Mouse (Mus musculus) spleen, adult 2 months (tissue): ENCODE results near the gene Vti1a.

Experiments used
- CTCF ChIP-seq: fragments of 200-500 bp; IDR thresholded peaks from 2 replicates; pipeline ENCODE4 v1.5.1; 2011; ENCODE audit warnings: mild to moderate bottlenecking, inconsistent platforms; ENCODE audit not compliant: insufficient read depth, insufficient read length, insufficient replicate concordance; ENCODE audit errors: extremely low read depth
- POLR2A ChIP-seq: fragments of 200-500 bp; IDR thresholded peaks from 2 replicates; pipeline ENCODE4 v1.6.1; 2011; ENCODE audit warnings: low read depth, low read length, inconsistent platforms

- no peak for TF ChIP-seq POLR2A
- TF ChIP-seq CTCF, result no peak
These were observed 26.3 kb downstream of the Vti1a start for GRCm38 (mm10) chr19:55342423-55342822.
